Mouse (Mus musculus) lung, postnatal 0 days (tissue): ENCODE data around the gene Ramp1.

Experiments used
- CTCF ChIP-seq: IDR thresholded peaks from 2 replicates; pipeline ENCODE4 v1.5.1; 2016; ENCODE audit warnings: antibody characterized with exemption, mild to moderate bottlenecking
- EP300 ChIP-seq: IDR thresholded peaks from 2 replicates; pipeline ENCODE4 v1.6.1; 2016; ENCODE audit warnings: antibody characterized with exemption, mild to moderate bottlenecking, control low read depth

- TF ChIP-seq CTCF (no peak), EP300 (no peak)
Measured at GRCm38 (mm10) chr1:91250415-91251147, 71.0 kb downstream of the Ramp1 start.
